Mouse (Mus musculus) lung, postnatal 0 days (tissue): Measurements from ENCODE around the gene Ociad1. TPM values are rescaled to one million over a fixed set of nuclear protein-coding genes. Genes with fewer than 3 reads are reported as not detected.

Experiments
- ATAC-seq: fragments of 200-750 bp; cut with Nextera tagmentation; 2 replicates; pipeline ENCODE4 v1.8.0; 2017; ENCODE audit warnings: moderate library complexity
- DNase-seq: peaks from one replicate; pipeline ENCODE4 v3.0.0-alpha.2; 2016; ENCODE audit warnings: low spot score
- H3K27ac ChIP-seq: fragments of 300-500 bp; sonication (generic); 2 replicates; pipeline ENCODE4 v1.5.1; 2014; ENCODE audit warnings: antibody characterized with exemption, mild to moderate bottlenecking, low read length, mixed read lengths
- H3K27me3 ChIP-seq: fragments of 300-500 bp; sonication (generic); replicated peaks from 2 replicates; pipeline ENCODE4 v1.6.1; 2014; ENCODE audit warnings: low read length, mixed read lengths; ENCODE audit not compliant: insufficient read depth
- H3K36me3 ChIP-seq: fragments of 300-500 bp; sonication (generic); 2 replicates; pipeline ENCODE4 v1.6.1; 2014; ENCODE audit warnings: low read length, mixed read lengths; ENCODE audit not compliant: insufficient read depth
- H3K4me1 ChIP-seq: fragments of 300-500 bp; sonication (generic); 2 replicates; pipeline ENCODE4 v1.6.1; 2014; ENCODE audit warnings: antibody characterized with exemption, low read depth, low read length, mixed read lengths; ENCODE audit not compliant: insufficient read depth
- H3K4me2 ChIP-seq: fragments of 300-500 bp; sonication (generic); replicated peaks from 2 replicates; pipeline ENCODE4 v1.6.1; 2014; ENCODE audit warnings: low read depth, mild to moderate bottlenecking, low read length, moderate library complexity, mixed read lengths
- H3K4me3 ChIP-seq: fragments of 300-500 bp; sonication (generic); 2 replicates; pipeline ENCODE4 v1.5.1; 2014; ENCODE audit warnings: low read depth, low read length
- H3K9ac ChIP-seq: fragments of 300-500 bp; sonication (generic); replicated peaks from 2 replicates; pipeline ENCODE4 v1.6.1; 2014; ENCODE audit warnings: low read depth, mild to moderate bottlenecking
- H3K9me3 ChIP-seq: fragments of 300-500 bp; sonication (generic); 2 replicates; pipeline ENCODE4 v1.6.1; 2016; ENCODE audit warnings: low read length, mixed read lengths
- CTCF ChIP-seq: IDR thresholded peaks from 2 replicates; pipeline ENCODE4 v1.5.1; 2016; ENCODE audit warnings: antibody characterized with exemption, mild to moderate bottlenecking
- EP300 ChIP-seq: IDR thresholded peaks from 2 replicates; pipeline ENCODE4 v1.6.1; 2016; ENCODE audit warnings: antibody characterized with exemption, mild to moderate bottlenecking, control low read depth
- WGBS: fragments of 180-500 bp; shearing (Covaris S2); extraction: QIAGEN DNeasy Blood & Tissue Kit; methylation state at CpG from one replicate; pipeline ENCODE4 v1.1.7; 2014; 5-methylcytosine and 5-hydroxymethylcytosine counted together
- polyA plus RNA-seq: library from polyadenylated mRNA; unstranded; fragments of >200 nt; fragmentation: Nextera tagmentation; extraction: Ambion mirVana; gene quantifications from 2 replicates; pipeline ENCODE4 v1.2.1, GENCODE M21; 2015

The Ociad1 gene
- polyA plus RNA-seq, 1 experiment from 2014 or later = 177 TPM

GRCm38 (mm10) chr5:73254660-73255059 lies 37.9 kb upstream of the Ociad1 start:
- no peak for TF ChIP-seq CTCF
- no peak for TF ChIP-seq EP300
- H3K4me3 ChIP-seq = peak overlapping the region; percentile 95
- H3K36me3 ChIP-seq = no peaks in the 10 kb centered on the region
- peak overlapping the region; percentile 82 for H3K4me2 ChIP-seq
- no peak overlapping the region for H3K27ac ChIP-seq
- no peak for ATAC-seq
- H3K9me3 ChIP-seq = no peaks in the 10 kb centered on the region
- no peaks in the 10 kb centered on the region for H3K27me3 ChIP-seq
- WGBS = 9% methylated on average over 5 of the region's 5 CpGs
- H3K9ac ChIP-seq = peak overlapping the region; percentile 86; the same call in 1 of the 2 replicates
- H3K4me1 ChIP-seq = no peaks in the 10 kb centered on the region; the same call in 1 of the 2 replicates
- peak; percentile 50 for DNase-seq

DNA sequence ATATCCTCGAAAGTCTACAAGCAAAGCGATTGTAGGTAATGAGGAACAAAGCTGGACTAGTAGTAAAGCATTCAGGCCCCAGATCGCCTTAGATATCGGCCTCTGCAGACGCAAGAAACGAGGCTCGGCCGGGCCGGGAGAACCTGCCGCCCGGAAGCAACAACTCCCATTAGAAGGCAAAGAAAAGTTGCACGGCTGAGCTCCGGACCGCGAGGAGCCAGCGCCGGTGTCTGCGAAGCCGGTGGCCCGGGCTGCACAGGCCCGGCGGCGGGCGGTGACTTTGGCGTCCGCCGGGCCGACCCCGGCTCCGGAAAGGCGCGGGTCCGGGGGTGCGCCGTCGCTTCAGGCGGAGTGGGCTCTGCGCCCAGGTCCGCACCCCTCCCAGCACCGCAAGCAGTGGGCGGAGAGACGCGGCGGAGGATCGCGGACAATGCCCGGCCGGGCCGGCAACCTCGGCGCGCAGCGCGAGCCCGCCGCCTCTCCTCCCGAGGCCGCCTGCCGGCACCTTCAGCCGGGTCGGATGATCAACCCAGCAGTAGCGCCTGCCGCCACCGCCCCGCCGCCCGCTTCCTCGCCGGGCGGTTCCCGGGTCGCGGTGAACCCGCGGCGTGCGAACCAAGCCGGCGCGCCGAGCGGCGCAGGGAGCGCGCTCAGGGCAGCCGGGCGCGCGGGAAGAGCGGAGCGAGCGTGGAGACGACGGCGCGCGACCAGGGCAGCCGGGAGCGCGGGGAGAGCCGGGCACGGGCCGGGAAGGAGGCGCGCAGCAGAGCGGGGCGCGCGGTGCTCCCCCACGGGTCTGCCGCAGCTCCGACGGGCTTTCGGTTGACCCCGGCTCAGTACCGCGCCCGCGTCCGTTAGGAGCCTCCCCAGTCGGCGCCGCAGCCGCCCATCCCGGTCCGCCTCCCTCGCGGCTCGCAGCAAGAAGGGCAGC lies 37.0 kb upstream of the Ociad1 start:
- WGBS = 6% methylated on average over 70 of the region's 129 CpGs
- Histone ChIP-seq H3K27me3 (no peaks in the 10 kb centered on the region), H3K9ac (peak overlapping the region; percentile 86), H3K27ac (peak overlapping the region; percentile 96), H3K36me3 (no peaks in the 10 kb centered on the region), H3K4me2 (peak overlapping the region; percentile 82), H3K9me3 (no peaks in the 10 kb centered on the region), H3K4me3 (peak overlapping the region; percentile 95), H3K4me1 (no peaks in the 10 kb centered on the region; the same call in 1 of the 2 replicates)
- peak; percentile 66 for DNase-seq
- ATAC-seq = peak; percentile 51
- TF ChIP-seq CTCF (no peak), EP300 (no peak)

DNA sequence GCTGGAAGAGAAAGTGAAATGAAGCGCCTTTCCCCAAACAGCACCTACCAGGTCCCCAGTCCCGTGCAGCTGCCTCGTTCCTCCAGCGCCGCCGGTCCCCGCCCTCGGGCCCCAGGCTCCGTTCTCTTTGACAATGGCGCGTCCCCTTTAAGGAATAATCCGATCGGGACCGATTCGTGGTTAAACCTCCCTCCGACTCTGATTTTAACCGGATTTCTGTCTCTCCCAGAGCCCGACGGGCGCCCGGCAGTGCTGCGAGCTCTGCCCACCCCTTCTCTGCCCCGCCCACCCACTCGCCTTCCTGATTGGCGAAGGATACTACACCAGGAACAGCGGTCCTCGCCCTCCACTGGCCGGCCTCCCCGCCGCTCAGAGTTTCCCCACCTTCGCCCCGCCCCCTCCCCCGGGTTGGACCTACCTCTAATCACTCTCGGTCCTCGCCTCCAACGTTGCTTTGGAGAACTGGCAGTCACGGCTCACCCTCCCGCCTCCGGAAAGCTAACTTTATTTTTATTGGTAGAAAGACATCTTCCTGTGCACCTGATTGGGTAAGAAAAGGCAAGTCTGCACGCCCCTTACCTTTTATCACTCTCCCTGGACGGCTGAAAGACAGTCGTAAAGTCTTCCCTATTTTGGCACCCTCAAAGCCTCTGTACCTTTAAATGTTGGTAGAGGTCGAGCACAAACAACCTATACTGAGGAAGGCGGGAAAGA lies 36.1 kb upstream of the Ociad1 start, which contains the start of gene Fryl:
TSS of gene Fryl (minus strand) at position 268 of the 714 bp plus-strand sequence.
- no peak for TF ChIP-seq EP300
- 0 out of 2 replicates have a peak, but pooled peaks have one; percentile 4 for TF ChIP-seq CTCF
- no peaks in the 10 kb centered on the region for H3K27me3 ChIP-seq
- H3K36me3 ChIP-seq = no peaks in the 10 kb centered on the region
- peak within 1 kb of the TSS; percentile 82 for H3K4me2 ChIP-seq
- H3K4me3 ChIP-seq = peak within 1 kb of the TSS; percentile 95
- ATAC-seq = peak; percentile 98
- peak within 1 kb of the TSS; percentile 96 for H3K27ac ChIP-seq
- H3K4me1 ChIP-seq = no peaks in the 10 kb centered on the region; the same call in 1 of the 2 replicates
- no peaks in the 10 kb centered on the region for H3K9me3 ChIP-seq
- H3K9ac ChIP-seq = peak within 1 kb of the TSS; percentile 86
- peak; percentile 100 for DNase-seq
- 2% methylated on average over 40 of the region's 44 CpGs for WGBS

- DNase-seq (peak; percentile 56), ATAC-seq (no peak)
- Histone ChIP-seq H3K27me3 (no peaks in the 10 kb centered on the region), H3K9ac (no peak overlapping the region), H3K36me3 (no peaks in the 10 kb centered on the region), H3K9me3 (no peaks in the 10 kb centered on the region), H3K4me1 (no peaks in the 10 kb centered on the region; the same call in 1 of the 2 replicates), H3K4me2 (peak overlapping the region; percentile 72), H3K27ac (peak overlapping the region; percentile 69), H3K4me3 (peak overlapping the region; percentile 49)
- TF ChIP-seq CTCF = no peak
- no peak for TF ChIP-seq EP300
- WGBS = under 1% methylated on average over 11 of the region's 11 CpGs
Measured at GRCm38 (mm10) chr5:73257096-73257495, 35.5 kb upstream of the Ociad1 start.

- Histone ChIP-seq H3K4me1 (no peaks in the 10 kb centered on the region; the same call in 1 of the 2 replicates), H3K4me2 (peak overlapping the region; percentile 72), H3K4me3 (peak overlapping the region; percentile 49; the same call in 1 of the 2 replicates), H3K27ac (no peak overlapping the region; the same call in 1 of the 2 replicates), H3K9ac (no peak overlapping the region), H3K9me3 (no peaks in the 10 kb centered on the region), H3K27me3 (no peaks in the 10 kb centered on the region), H3K36me3 (no peaks in the 10 kb centered on the region)
- TF ChIP-seq CTCF (no peak), EP300 (no peak)
- no peak for ATAC-seq
- WGBS = 44% methylated on average over 8 of the region's 8 CpGs
- no peak for DNase-seq
Measured at GRCm38 (mm10) chr5:73257723-73258122, 34.9 kb upstream of the Ociad1 start.

DNA sequence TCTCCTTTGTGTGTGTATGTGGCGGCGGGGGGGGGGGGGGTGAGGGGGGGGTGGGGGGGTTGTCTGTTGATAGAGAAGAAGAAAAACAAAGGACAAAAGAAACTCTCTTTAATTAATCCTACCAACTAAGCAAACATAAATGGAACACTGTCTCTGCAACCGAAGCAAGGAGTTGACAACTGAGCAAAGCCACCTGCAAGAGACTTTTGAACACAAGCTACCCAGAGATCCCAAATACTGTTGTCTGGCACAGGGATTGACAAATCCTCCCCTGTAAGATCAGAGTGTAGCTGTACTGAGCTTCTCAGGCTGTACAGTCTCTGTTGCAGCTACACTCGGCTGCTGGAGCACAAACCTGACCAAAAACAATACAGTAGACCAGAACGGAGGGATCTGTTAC lies 28.5 kb upstream of the Ociad1 start:
- H3K27me3 ChIP-seq = no peaks in the 10 kb centered on the region
- H3K4me3 ChIP-seq = no peak overlapping the region
- H3K9me3 ChIP-seq = no peaks in the 10 kb centered on the region
- H3K4me2 ChIP-seq = no peak overlapping the region
- no peak overlapping the region for H3K9ac ChIP-seq
- WGBS = 68% methylated on average over 3 of the region's 5 CpGs
- DNase-seq = peak; percentile 21
- H3K36me3 ChIP-seq = no peaks in the 10 kb centered on the region
- H3K4me1 ChIP-seq = no peaks in the 10 kb centered on the region
- H3K27ac ChIP-seq = no peak overlapping the region
- no peak; the same call in 1 of the 2 replicates for ATAC-seq
- no peak for TF ChIP-seq EP300
- no peak for TF ChIP-seq CTCF
